Mouse (Mus musculus) embryonic fibroblast, embryonic 13.5 days (primary cell): Measurements from ENCODE around the gene Slc9a3r1. TPM values are rescaled to one million over a fixed set of nuclear protein-coding genes. Genes with fewer than 3 reads are reported as not detected.

Experiments
- H3K27ac ChIP-seq: 2 replicates; pipeline ENCODE4 v1.5.1; 2012; ENCODE audit warnings: low read length, control low read depth, inconsistent platforms; ENCODE audit not compliant: insufficient read depth
- H3K4me1 ChIP-seq: 2 replicates; pipeline ENCODE4 v1.6.1; 2011; ENCODE audit warnings: low read length; ENCODE audit not compliant: control insufficient read depth, insufficient read depth
- H3K4me3 ChIP-seq: 2 replicates; pipeline ENCODE4 v1.5.1; 2011; ENCODE audit warnings: mild to moderate bottlenecking, control low read depth, low read length; ENCODE audit not compliant: insufficient read depth
- CTCF ChIP-seq: IDR thresholded peaks from 2 replicates; pipeline ENCODE4 v1.5.1; 2011; ENCODE audit warnings: mild to moderate bottlenecking, control low read depth, low read length, moderate library complexity, borderline replicate concordance; ENCODE audit not compliant: insufficient read depth
- POLR2A ChIP-seq: IDR thresholded peaks from 2 replicates; pipeline ENCODE4 v1.6.1; 2011; ENCODE audit warnings: low read depth, mild to moderate bottlenecking, control low read depth, low read length, moderate library complexity
- polyA plus RNA-seq: library from polyadenylated mRNA; stranded (reverse); fragments of >200 nt; gene quantifications from 2 replicates; pipeline ENCODE4 v1.2.4, GENCODE M21; 2011; ENCODE audit warnings: low read depth; ENCODE audit not compliant: missing spikeins, insufficient read length

The Slc9a3r1 gene
- polyA plus RNA-seq, 1 experiment, result 22.3 TPM

- H3K4me3 ChIP-seq, result peak within 1 kb of the TSS; percentile 66
- TF ChIP-seq POLR2A, result peak; percentile 88
- no peak for TF ChIP-seq CTCF
- H3K27ac ChIP-seq, result peak within 1 kb of the TSS; percentile 73
- H3K4me1 ChIP-seq, result 0 out of 2 replicates have a peak, but pooled peaks cover 3% of the 10 kb centered on the region
Observed at GRCm38 (mm10) chr11:115187224-115187639, 24.1 kb downstream of the Slc9a3r1 start, which contains the start of gene Tmem104. Gene Tmem104, plus strand, starts transcription at chr11:115187487.

DNA sequence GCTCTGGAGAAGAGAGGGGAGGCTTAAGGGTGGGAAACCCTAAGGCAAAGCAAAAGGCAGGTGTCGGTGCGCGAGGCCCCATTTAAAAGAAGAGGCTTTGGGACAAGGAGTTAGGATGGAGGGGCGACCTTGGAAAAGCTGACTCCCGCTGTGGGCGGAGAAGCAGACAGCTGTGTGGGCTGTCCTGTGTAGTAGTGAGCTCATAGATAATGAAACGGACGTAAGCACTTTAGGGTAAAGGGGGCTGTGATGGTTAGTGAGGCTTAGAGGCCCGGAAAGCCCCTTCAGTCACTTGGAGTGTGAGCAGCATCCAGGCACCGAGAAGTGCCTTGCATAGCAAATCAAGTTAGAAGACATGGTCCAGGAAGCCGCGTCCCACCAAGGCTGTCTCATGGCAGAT is 24.6 kb downstream of the Slc9a3r1 start, which contains the start of gene Nat9:
TSS of gene Nat9 (minus strand) at position 167 of the 400 bp plus-strand sequence.
- no peak for TF ChIP-seq CTCF
- no peak for TF ChIP-seq POLR2A
- H3K4me1 ChIP-seq, result 0 out of 2 replicates have a peak, but pooled peaks cover 3% of the 10 kb centered on the region

DNA sequence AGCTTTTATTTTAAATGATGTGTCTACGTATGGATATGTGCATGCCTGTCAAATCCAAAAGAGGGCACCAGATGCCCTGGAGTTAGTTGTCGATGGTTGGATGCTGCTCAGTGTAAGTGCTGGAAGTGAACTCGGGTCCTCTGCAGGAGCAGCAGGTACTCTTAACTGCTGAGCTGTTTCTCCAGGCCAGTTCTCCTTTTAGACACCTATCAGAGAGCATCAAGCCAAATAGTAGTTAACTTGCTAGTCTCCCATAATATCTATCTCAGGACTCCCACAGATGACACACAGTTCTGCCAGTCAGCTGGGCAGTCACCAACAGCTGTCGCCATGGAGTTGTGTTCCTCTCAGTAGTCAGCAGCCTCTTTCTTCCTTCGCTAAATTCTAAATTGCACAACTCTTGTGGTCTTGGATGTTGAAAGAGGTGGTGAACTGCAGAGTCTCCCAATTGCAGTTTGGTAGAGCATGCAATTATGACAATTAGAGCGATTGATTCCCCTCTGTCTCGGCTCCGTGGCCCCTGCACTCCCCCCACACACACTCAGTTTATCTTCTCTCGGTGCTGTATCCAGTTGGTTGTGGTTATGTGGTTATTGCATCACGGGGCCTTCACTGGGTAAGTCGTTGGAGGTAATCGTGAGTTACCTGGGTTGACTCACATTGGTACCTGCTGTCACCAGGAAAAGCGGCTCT is 25.5 kb downstream of the Slc9a3r1 start:
- H3K27ac ChIP-seq, result no peak overlapping the region
- TF ChIP-seq CTCF (no peak), POLR2A (no peak)
- H3K4me1 ChIP-seq, result 0 out of 2 replicates have a peak, but pooled peaks cover 3% of the 10 kb centered on the region
- no peak overlapping the region for H3K4me3 ChIP-seq

More for the DNA sequence above, 24.6 kb downstream of the Slc9a3r1 start, which contains the start of gene Nat9:
- H3K4me3 ChIP-seq, result peak within 1 kb of the TSS; percentile 66
- peak within 1 kb of the TSS; percentile 73 for H3K27ac ChIP-seq

GRCm38 (mm10) chr11:115189304-115189703 is 26.2 kb downstream of the Slc9a3r1 start:
- Histone ChIP-seq H3K27ac (no peak overlapping the region), H3K4me1 (0 out of 2 replicates have a peak, but pooled peaks cover 3% of the 10 kb centered on the region), H3K4me3 (no peak overlapping the region)
- no peak for TF ChIP-seq POLR2A
- TF ChIP-seq CTCF, result no peak

DNA sequence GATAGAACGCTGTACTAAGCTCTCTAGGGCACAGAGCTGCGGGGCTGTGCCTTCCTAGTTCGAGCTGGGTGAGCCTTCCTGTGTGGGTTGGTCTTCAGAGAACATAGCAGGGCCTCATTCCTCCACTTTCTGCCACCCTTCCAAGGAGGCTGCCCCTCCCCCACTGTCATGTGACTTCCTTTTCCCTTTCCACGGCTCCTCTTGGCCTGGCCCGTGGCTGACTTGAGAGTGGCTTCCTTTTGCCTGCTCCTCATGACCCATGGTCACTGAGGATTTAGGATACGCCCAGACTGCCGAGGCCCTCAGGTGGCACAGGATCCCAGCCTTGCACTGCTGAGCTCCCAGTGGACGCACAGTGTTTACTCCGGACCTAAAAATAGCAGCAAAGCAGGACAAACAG is 29.0 kb downstream of the Slc9a3r1 start:
- no peak overlapping the region for H3K4me3 ChIP-seq
- no peak overlapping the region for H3K27ac ChIP-seq
- no peaks in the 10 kb centered on the region for H3K4me1 ChIP-seq
- TF ChIP-seq POLR2A, result no peak
- TF ChIP-seq CTCF, result no peak

DNA sequence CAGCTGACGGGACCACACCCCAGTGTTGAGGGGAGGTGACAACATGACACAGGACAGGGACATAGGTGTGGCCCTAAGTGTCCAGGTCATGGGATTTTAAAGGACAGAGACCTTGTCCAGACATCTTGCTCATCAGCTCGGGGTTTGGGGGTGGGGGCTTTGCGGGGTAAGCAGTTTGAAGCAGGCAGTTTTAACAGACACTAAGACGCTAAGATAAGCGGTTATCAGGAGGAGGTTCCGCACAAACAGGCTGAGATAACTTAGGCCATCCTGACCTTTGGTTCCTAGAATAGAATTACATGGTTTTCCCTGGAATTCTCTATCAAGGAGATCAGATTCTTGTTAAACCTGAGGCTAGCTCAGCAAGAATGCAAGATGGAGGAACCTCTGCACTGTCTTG is 31.6 kb downstream of the Slc9a3r1 start:
- H3K4me3 ChIP-seq, result no peak overlapping the region
- no peak for TF ChIP-seq CTCF
- TF ChIP-seq POLR2A, result no peak
- no peaks in the 10 kb centered on the region for H3K4me1 ChIP-seq
- no peak overlapping the region for H3K27ac ChIP-seq

GRCm38 (mm10) chr11:115195933-115196332 is 32.8 kb downstream of the Slc9a3r1 start:
- Histone ChIP-seq H3K4me3 (no peak overlapping the region), H3K4me1 (no peaks in the 10 kb centered on the region), H3K27ac (no peak overlapping the region)
- no peak for TF ChIP-seq CTCF
- no peak for TF ChIP-seq POLR2A

- TF ChIP-seq POLR2A (no peak), CTCF (no peak)
- no peak overlapping the region for H3K4me3 ChIP-seq
Observed at GRCm38 (mm10) chr11:115197558-115197957, 34.4 kb downstream of the Slc9a3r1 start.

DNA sequence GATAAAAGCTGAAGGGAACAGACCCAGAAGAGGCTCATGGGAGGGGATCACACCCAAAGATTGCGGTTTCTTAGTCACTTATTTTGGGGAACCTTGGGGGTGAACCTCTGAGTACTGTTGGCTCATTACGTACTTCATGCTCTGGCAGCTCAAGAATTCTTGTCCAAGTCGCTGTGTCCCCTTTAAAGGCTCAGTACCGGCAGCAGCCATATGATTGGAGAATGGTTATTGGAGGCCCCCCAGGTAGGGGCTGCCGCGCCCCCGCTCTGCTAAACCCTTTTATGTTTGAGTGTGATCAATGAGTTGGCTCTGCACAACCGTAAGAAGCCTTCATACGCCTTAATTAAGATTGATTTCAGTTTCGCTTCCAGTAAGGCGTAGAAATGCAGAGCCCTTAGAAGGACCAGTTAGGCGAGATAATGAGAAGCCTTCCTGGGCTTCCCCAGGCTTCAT is 35.8 kb downstream of the Slc9a3r1 start:
- no peak overlapping the region for H3K4me3 ChIP-seq
- no peak overlapping the region for H3K27ac ChIP-seq
- no peaks in the 10 kb centered on the region for H3K4me1 ChIP-seq
- TF ChIP-seq CTCF, result no peak
- TF ChIP-seq POLR2A, result no peak

More at GRCm38 (mm10) chr11:115197558-115197957, 34.4 kb downstream of the Slc9a3r1 start:
- H3K4me1 ChIP-seq, result no peaks in the 10 kb centered on the region
- H3K27ac ChIP-seq, result no peak overlapping the region

DNA sequence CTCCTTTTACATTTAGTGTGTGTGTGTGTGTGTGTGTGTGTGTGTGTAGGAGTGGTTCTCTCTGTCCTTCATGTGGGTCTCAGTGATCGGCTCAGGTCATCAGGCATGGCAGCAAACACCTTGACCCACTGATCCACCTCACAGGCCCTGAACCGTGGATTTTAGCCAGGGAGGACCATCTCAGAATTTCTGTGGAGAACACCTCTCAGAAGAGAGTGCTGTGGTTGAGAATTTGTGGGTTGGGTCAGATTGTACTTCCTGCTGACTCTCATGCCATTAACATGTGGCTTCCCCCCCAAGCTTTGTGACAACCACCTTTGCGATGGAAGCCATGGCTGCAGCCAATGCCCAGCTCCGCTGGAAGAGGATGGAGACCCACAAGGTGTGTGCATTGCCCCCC is 37.4 kb downstream of the Slc9a3r1 start:
- no peaks in the 10 kb centered on the region for H3K4me1 ChIP-seq
- no peak overlapping the region for H3K27ac ChIP-seq
- TF ChIP-seq CTCF (no peak), POLR2A (no peak)
- H3K4me3 ChIP-seq, result no peak overlapping the region
